Mouse (Mus musculus) thymus, postnatal 25 days (tissue): ENCODE measurements around the gene 4833427G06Rik.
A peak's percentile ranks its signal among the peaks of the same experiment; 100 is the strongest.

Experiments
- DNase-seq: peaks from one replicate; pipeline ENCODE4 v3.0.0; 2022

The 4833427G06Rik gene

GRCm38 (mm10) chr9:51060601-51061000, 41.3 kb downstream of the 4833427G06Rik start, which contains the start of gene Btg4:
Gene Btg4, plus strand, starts transcription at chr9:51060901.
- DNase-seq, result no peak

DNA sequence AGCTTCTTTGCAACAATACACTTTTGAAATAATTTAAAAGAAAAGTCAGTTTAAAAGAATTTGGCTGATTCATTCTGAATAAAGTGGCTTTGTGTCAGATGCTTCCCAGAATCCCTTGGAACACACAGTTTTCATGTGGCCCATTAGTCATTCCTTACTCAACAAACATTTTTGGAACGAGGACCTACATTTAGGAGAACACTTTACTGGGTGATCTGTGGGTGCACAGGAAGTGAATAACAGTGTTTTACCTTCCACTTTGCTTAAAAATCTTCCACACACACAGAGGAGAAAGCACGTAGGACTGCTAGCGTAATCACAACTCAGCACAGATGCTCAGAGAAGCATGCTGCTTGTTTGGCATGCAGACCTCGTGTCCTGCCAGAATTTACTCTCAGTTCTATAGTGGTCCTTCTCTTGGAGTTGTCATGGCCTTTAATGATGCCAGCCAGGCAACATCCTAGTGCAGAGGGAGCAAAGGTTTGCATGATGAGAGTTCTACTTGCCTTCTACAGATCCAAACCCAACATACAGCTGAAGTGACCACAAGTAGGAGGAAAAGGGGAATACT, 42.8 kb downstream of the 4833427G06Rik start:
- no peak for DNase-seq

GRCm38 (mm10) chr9:51056360-51057324, 45.2 kb downstream of the 4833427G06Rik start:
- no peak for DNase-seq

- peak; percentile 14 for DNase-seq
Observed at GRCm38 (mm10) chr9:51052180-51052579, 49.7 kb downstream of the 4833427G06Rik start.

DNA sequence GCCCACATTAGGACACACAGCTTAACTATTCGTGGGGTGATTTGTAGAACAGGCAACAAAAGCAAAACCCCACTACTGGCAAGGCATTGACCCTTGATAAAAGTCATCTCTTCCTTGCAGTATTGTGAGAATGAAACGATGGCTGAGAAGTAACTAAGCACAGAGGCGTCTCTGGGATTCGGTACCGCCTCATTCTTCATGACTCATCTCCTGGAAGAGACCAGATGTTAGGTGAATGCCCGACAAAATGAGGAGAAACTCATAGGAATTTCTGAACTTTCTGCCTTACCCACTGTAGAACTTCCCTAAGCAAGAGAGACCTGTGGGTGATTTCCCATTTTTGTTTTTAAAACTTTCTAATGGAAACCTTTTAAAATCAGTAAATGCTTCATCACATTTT, 59.7 kb downstream of the 4833427G06Rik start:
- no peak for DNase-seq

DNA sequence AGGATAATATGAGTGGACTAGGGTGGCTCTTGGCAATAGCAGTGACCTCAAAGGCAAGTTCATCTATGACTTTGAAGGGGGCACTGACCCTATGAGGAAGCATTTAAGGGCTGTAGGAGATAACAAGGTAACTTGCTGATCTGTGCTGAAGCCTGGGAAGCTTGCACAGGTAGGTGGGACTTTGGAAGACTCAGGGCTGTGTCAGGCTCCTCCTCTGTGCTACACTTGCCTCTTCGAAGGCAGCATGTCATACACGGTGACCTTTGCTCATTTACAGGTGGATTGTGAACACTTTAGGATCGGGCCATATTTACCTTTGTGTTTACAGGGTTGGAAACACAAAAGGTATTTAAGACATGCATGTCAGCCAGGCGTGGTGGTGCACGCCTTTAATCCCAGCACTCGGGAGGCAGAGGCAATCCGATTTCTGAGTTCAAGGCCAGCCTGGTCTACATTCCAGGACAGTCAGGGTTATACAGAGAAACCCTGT, 60.3 kb downstream of the 4833427G06Rik start:
- no peak for DNase-seq

GRCm38 (mm10) chr9:51032785-51033529, 68.9 kb downstream of the 4833427G06Rik start:
- DNase-seq, result no peak

DNA sequence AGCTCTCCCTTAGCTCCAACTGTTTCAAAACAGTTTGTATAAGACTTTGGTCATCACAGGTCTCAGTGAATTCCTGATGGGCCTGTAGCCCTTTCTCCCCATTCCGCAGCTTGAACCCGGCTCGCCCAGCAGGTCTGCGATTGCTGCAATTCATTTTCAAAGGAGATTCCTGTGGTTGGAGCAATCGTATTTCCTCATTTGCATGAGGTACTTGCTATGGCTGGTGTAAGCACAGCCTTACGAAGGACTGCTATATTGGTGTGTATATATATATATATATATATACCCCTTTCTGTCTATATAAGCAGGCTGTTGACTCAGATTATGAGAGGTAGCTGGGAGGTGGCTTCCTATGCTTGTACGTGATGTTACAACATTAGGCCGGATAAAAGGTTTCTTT, 69.6 kb downstream of the 4833427G06Rik start:
- no peak for DNase-seq

GRCm38 (mm10) chr9:51031603-51032002, 70.3 kb downstream of the 4833427G06Rik start:
- DNase-seq, result no peak
